Mouse (Mus musculus): ENCODE data around the gene Slc1a7. TPM values are rescaled to one million over a fixed set of nuclear protein-coding genes. Genes with fewer than 3 reads are reported as not detected.

Slc1a7 gene
- polyA plus RNA-seq, 1 experiment from 2014 or later = not detected

Other genes with a start within 250 kb of the Slc1a7 start
- 47.6 and 53.9 TPM in 2 replicates for gene Lrp8, start 166.1 kb upstream of the Slc1a7 start, polyA plus RNA-seq (2016; fragmentation: Nextera tagmentation; extraction: Ambion mirVana)
- gene Magoh, start 88.6 kb upstream of the Slc1a7 start, polyA plus RNA-seq (2016; fragmentation: Nextera tagmentation; extraction: Ambion mirVana) = 169 and 182 TPM in 2 replicates
- gene 0610037L13Rik, start 78.5 kb upstream of the Slc1a7 start, polyA plus RNA-seq (2016; fragmentation: Nextera tagmentation; extraction: Ambion mirVana) = 105 and 117 TPM in 2 replicates
- gene Cpt2, start 44.7 kb upstream of the Slc1a7 start, polyA plus RNA-seq (2016; fragmentation: Nextera tagmentation; extraction: Ambion mirVana) = 26.5 and 30.0 TPM in 2 replicates
- gene Podn, start 128.1 kb downstream of the Slc1a7 start, polyA plus RNA-seq (2016; fragmentation: Nextera tagmentation; extraction: Ambion mirVana) = 0.10 and 0.20 TPM in 2 replicates
- gene Scp2, start 176.7 kb downstream of the Slc1a7 start, polyA plus RNA-seq (2016; fragmentation: Nextera tagmentation; extraction: Ambion mirVana) = 208 and 221 TPM in 2 replicates
- gene Echdc2, start 197.1 kb downstream of the Slc1a7 start, polyA plus RNA-seq (2016; fragmentation: Nextera tagmentation; extraction: Ambion mirVana) = 10.7 and 12.3 TPM in 2 replicates
- 0.09 TPM in 1 of 2 replicates, not detected in the other for gene Zyg11a, start 249.7 kb downstream of the Slc1a7 start, polyA plus RNA-seq (2016; fragmentation: Nextera tagmentation; extraction: Ambion mirVana)

Measured in neural tube, embryonic 12.5 days (tissue).